Mouse (Mus musculus) olfactory bulb, adult 2 months (tissue): ENCODE measurements at regions not wholly inside any gene's neighbourhood (a gene's known extent, or its start where the extent isn't known, plus 50 kb on each side); places are given as distances from the start of the nearest gene placed in this dataset.

ENCODE experiments used
- CTCF ChIP-seq: fragments of 200-500 bp; IDR thresholded peaks from 2 replicates; pipeline ENCODE4 v1.5.1; 2012; ENCODE audit warnings: low read depth, mild to moderate bottlenecking, low read length, moderate library complexity; ENCODE audit not compliant: insufficient read depth
- POLR2A ChIP-seq: fragments of 200-500 bp; IDR thresholded peaks from 2 replicates; pipeline ENCODE4 v1.6.1; 2012; ENCODE audit warnings: mild to moderate bottlenecking, low read depth, low read length, moderate library complexity; ENCODE audit not compliant: insufficient read depth

DNA sequence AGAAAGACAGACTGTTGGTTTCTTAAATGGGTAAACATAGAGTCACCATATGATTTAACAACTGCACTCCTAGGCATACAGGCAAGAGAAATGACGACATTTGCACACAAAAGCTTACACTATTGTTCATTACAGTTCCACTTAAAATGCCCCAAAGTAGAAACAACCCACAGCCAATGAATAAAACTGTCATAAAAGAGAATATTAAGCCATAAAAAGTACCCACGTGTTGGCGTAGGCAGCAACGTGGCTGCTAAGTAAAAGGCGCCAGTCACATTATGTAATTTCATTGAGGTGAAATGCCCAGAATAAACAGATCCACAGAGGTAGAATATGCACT is 251.1 kb downstream of the Tcf7l2 start:
- TF ChIP-seq POLR2A (no peak), CTCF (no peak)
